Mouse (Mus musculus) stomach, postnatal 0 days (tissue): Measurements from ENCODE around the gene Aktip. TPM values are rescaled to one million over a fixed set of nuclear protein-coding genes. Genes with fewer than 3 reads are reported as not detected.
A peak's percentile ranks its signal among the peaks of the same experiment; 100 is the strongest.

Source experiments
- ATAC-seq: fragments of 200-750 bp; cut with Nextera tagmentation; 2 replicates; pipeline ENCODE4 v1.8.0; 2017; ENCODE audit not compliant: low FRiP score, low TSS enrichment
- DNase-seq: peaks from one replicate; pipeline ENCODE4 v3.0.0-alpha.2; 2016; ENCODE audit warnings: low spot score
- H3K27ac ChIP-seq: fragments of 300-500 bp; sonication (generic); replicated peaks from 2 replicates; pipeline ENCODE4 v1.5.1; 2014; ENCODE audit warnings: mild to moderate bottlenecking, control low read depth
- H3K27me3 ChIP-seq: fragments of 300-500 bp; sonication (generic); 2 replicates; pipeline ENCODE4 v1.6.1; 2014; ENCODE audit warnings: low read length; ENCODE audit not compliant: control insufficient read depth, insufficient read depth
- H3K36me3 ChIP-seq: fragments of 300-500 bp; sonication (generic); 2 replicates; pipeline ENCODE4 v1.6.1; 2014; ENCODE audit warnings: low read length, mixed read lengths; ENCODE audit not compliant: control insufficient read depth, insufficient read depth
- H3K4me1 ChIP-seq: fragments of 300-500 bp; sonication (generic); replicated peaks from 2 replicates; pipeline ENCODE4 v1.6.1; 2014; ENCODE audit warnings: antibody characterized with exemption; ENCODE audit not compliant: control insufficient read depth, insufficient read depth
- H3K4me2 ChIP-seq: fragments of 300-500 bp; sonication (generic); replicated peaks from 2 replicates; pipeline ENCODE4 v1.6.1; 2014; ENCODE audit warnings: low read depth, mild to moderate bottlenecking, control low read depth, moderate library complexity
- H3K4me3 ChIP-seq: fragments of 300-500 bp; sonication (generic); 2 replicates; pipeline ENCODE4 v1.5.1; 2014; ENCODE audit warnings: low read depth, low read length, control low read depth
- H3K9ac ChIP-seq: fragments of 300-500 bp; sonication (generic); 2 replicates; pipeline ENCODE4 v1.6.1; 2014; ENCODE audit warnings: mild to moderate bottlenecking, low read length, control low read depth, mixed read lengths
- H3K9me3 ChIP-seq: fragments of 300-500 bp; sonication (generic); 2 replicates; pipeline ENCODE4 v1.6.1; 2016; ENCODE audit warnings: low read length; ENCODE audit not compliant: control insufficient read depth
- CTCF ChIP-seq: IDR thresholded peaks from 2 replicates; pipeline ENCODE4 v1.5.1; 2016; ENCODE audit warnings: antibody characterized with exemption, low read depth, mild to moderate bottlenecking, moderate library complexity
- EP300 ChIP-seq: optimal IDR thresholded peaks from 2 replicates; pipeline ENCODE3; 2016; ENCODE audit warnings: antibody characterized with exemption
- WGBS: fragments of 180-500 bp; shearing (Covaris S2); extraction: QIAGEN DNeasy Blood & Tissue Kit; methylation state at CpG from one replicate; pipeline ENCODE4 v1.1.7; 2014; 5-methylcytosine and 5-hydroxymethylcytosine counted together
- polyA plus RNA-seq: library from polyadenylated mRNA; unstranded; fragments of >200 nt; fragmentation: Nextera tagmentation; extraction: Ambion mirVana; gene quantifications from 2 replicates; pipeline ENCODE4 v1.2.1, GENCODE M21; 2015

The Aktip gene
- polyA plus RNA-seq, 1 experiment from 2014 or later, result 42.2 TPM

DNA sequence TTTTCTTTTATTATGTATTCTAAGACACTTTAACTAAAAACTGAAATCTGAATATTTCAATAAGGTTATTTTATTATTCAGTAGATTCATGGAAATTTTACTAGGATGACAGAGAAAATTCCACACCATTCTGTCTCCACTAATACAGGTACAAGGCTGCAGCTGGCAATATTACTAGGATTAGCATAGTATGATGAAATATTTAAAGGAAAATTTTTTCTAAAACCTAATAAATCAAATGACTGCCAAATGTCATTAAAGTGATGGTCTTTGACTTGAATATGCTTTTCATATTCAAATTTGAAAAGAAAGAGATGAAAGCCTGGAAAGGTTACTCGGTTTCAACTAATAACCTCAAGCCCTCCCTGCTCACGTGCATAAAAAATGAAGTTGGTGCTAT lies 34.3 kb upstream of the Aktip start:
- no peaks in the 10 kb centered on the region for H3K36me3 ChIP-seq
- no peak for DNase-seq
- H3K27ac ChIP-seq, result no peak overlapping the region
- TF ChIP-seq CTCF, result no peak
- TF ChIP-seq EP300, result no peak
- no peaks in the 10 kb centered on the region for H3K4me1 ChIP-seq
- H3K9me3 ChIP-seq, result no peaks in the 10 kb centered on the region
- H3K4me3 ChIP-seq, result no peak overlapping the region
- H3K9ac ChIP-seq, result no peak overlapping the region
- ATAC-seq, result no peak
- WGBS, result 72% methylated on average over 2 of the region's 2 CpGs
- no peaks in the 10 kb centered on the region for H3K27me3 ChIP-seq
- no peak overlapping the region for H3K4me2 ChIP-seq

DNA sequence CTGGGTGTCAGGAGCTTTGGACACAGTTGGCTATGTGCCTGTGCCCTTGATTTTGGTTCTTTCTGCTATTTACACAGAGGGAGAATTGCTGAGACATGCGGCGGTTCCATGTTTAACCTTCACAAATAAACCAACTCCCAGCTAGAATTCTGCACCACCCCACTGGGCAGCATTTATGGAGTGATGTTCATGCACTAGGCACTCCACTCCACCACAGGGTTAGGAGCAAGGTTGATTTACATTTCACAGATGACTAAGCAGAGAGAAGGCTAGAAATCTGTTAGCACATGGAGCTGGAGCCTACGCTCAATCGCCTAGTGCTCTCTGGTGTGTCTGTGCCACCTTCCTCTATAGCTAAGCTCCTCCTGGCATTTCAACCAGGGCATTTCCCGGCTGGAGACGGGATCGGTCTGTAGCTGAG lies 27.7 kb upstream of the Aktip start:
- ATAC-seq (peak; percentile 80), DNase-seq (peak; percentile 50)
- TF ChIP-seq EP300 (no peak), CTCF (no peak)
- Histone ChIP-seq H3K27ac (no peak overlapping the region), H3K9ac (no peak overlapping the region), H3K4me2 (no peak overlapping the region), H3K36me3 (no peaks in the 10 kb centered on the region), H3K27me3 (no peaks in the 10 kb centered on the region), H3K9me3 (no peaks in the 10 kb centered on the region), H3K4me3 (no peak overlapping the region), H3K4me1 (no peaks in the 10 kb centered on the region)
- 56% methylated on average over 7 of the region's 7 CpGs for WGBS

DNA sequence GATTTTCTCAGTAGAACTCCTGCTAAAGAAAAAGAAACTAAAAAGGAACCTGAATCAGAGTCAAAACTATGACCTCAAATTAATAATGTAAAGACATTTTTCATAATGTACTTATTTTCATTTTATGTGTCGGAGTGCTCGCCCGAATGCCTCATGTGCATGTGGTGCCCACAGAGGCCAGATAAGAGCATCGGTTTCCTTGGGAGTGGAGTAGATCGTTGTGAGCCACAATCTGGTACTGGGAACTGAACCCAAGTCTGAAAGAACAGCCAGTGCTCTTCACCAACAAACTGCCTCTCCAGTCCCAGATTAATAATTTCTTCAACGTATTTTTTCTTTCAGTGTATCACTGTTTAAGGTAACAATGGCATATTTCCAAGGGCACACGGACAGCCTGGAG lies 24.5 kb upstream of the Aktip start:
- DNase-seq (no peak), ATAC-seq (no peak)
- H3K9me3 ChIP-seq, result no peaks in the 10 kb centered on the region
- no peak overlapping the region for H3K27ac ChIP-seq
- no peaks in the 10 kb centered on the region for H3K4me1 ChIP-seq
- no peak overlapping the region for H3K9ac ChIP-seq
- TF ChIP-seq CTCF, result no peak
- TF ChIP-seq EP300, result no peak
- H3K27me3 ChIP-seq, result no peaks in the 10 kb centered on the region
- H3K36me3 ChIP-seq, result no peaks in the 10 kb centered on the region
- no peak overlapping the region for H3K4me2 ChIP-seq
- no peak overlapping the region for H3K4me3 ChIP-seq
- 84% methylated on average over 7 of the region's 7 CpGs for WGBS

DNA sequence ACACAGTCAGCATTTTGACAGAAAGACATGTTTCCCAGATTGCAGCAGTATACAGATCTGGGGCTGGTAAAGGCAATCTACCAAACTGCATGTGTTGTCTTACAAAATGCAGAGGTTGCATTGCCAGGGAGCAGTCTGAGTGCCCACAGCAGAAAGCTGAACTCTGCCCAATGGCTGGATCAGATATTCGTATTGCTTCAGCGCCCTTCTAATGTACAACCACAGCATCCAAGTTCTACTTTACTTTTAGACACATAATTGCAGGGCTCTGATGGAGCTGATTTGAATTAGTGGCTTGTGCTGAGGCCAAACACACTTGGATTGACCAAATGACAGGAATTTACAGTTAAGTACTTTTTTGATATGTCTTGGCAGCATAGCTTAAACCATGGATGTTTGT lies 22.1 kb upstream of the Aktip start:
- TF ChIP-seq EP300, result no peak
- Histone ChIP-seq H3K36me3 (no peaks in the 10 kb centered on the region), H3K9me3 (no peaks in the 10 kb centered on the region), H3K27ac (no peak overlapping the region), H3K9ac (no peak overlapping the region), H3K27me3 (no peaks in the 10 kb centered on the region), H3K4me2 (no peak overlapping the region), H3K4me1 (no peaks in the 10 kb centered on the region), H3K4me3 (no peak overlapping the region)
- ATAC-seq (no peak), DNase-seq (no peak)
- WGBS, result 88% methylated on average over 2 of the region's 2 CpGs

DNA sequence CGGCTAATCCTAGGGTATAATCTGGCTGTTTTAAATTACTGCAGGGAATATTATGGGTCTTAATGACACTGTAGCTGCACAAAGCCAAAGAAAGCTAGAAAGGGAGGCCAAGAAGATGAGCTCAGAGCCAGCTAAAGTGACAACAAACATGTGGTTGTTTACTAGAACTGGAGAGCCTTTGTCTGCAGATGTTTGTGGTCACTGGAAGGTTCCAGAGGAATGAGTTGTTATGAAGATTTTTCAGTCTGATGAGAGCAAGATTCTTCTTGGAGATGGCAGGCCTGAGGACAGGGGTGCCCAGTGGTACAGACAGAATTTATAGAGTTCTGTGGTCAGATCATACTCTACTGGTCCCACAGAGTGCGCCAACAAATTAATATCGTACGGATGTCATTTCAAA lies 18.5 kb upstream of the Aktip start:
- no peaks in the 10 kb centered on the region for H3K4me1 ChIP-seq
- H3K9ac ChIP-seq, result no peak overlapping the region
- no peaks in the 10 kb centered on the region for H3K9me3 ChIP-seq
- no peak overlapping the region for H3K4me3 ChIP-seq
- H3K4me2 ChIP-seq, result no peak overlapping the region
- TF ChIP-seq CTCF (no peak), EP300 (no peak)
- ATAC-seq, result no peak
- H3K36me3 ChIP-seq, result no peaks in the 10 kb centered on the region
- no peaks in the 10 kb centered on the region for H3K27me3 ChIP-seq
- DNase-seq, result no peak
- 82% methylated on average over 4 of the region's 4 CpGs for WGBS
- H3K27ac ChIP-seq, result no peak overlapping the region

DNA sequence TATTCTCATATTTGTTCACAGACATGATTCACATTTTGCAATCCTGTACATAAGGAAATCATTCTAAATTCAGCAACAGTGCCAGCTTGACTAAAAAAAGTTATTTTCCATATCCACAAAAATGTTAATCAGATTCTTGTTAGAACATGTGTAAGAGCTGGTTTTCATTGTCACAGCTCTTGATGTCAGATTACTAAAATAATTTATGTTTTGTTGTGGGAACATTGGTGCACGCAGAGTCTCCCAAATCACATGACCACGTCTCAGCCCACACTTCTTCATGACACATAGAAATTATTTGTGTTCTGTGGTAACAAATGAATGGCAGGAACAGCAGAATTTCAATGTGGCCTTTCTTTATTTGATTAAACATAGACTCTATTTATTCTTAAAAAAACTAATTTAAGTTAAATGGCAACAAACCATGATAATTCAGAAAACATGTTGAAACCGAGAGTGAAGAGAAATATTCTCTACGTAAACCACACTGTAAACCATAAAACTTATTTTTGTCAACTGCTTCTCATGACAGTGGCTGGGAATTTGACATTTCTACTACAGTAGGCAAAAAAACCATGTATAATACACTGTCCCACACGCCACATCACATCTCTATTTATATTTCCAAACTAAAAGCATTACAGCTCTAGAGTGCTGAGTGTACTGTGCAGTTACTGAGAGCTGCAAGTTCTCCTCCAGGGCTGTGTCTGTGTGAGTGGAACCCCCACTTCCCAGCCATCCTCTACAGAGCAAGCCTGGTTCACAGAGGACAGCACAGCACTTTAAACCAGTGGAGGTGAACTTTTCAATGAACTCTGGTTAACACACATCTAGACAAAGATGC lies 17.5 kb upstream of the Aktip start:
- Histone ChIP-seq H3K27me3 (no peaks in the 10 kb centered on the region), H3K4me2 (no peak overlapping the region), H3K36me3 (no peaks in the 10 kb centered on the region), H3K4me3 (no peak overlapping the region), H3K27ac (no peak overlapping the region), H3K9me3 (no peaks in the 10 kb centered on the region), H3K9ac (no peak overlapping the region), H3K4me1 (no peaks in the 10 kb centered on the region)
- ATAC-seq (no peak), DNase-seq (no peak)
- 72% methylated on average over 5 of the region's 5 CpGs for WGBS
- no peak for TF ChIP-seq EP300
- TF ChIP-seq CTCF, result no peak
